Mouse (Mus musculus): Measurements from ENCODE around the gene Eif3k.

Gene Eif3k

DNA sequence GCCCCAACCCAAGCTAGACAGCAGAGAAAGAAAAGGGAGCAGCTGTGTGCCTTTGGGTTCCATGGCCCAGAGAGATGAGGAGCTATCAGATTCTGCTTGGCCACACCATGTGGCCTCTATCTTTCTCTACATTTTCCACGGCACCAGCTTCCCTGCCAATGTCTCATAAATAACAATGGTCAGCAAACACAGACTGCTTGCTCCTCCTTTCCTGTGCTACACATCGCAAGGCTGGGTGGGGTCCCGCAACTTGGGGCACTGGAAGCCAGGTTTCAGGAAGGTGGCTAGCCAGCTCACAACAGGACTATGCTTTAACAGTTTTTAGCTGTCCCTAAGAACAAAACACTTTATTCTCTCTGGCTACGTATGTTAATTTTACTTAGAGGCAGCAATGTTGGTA, 44.9 kb downstream of the Eif3k start:
- no peak for DNase-seq (ENCODE audit: low spot score)

DNA sequence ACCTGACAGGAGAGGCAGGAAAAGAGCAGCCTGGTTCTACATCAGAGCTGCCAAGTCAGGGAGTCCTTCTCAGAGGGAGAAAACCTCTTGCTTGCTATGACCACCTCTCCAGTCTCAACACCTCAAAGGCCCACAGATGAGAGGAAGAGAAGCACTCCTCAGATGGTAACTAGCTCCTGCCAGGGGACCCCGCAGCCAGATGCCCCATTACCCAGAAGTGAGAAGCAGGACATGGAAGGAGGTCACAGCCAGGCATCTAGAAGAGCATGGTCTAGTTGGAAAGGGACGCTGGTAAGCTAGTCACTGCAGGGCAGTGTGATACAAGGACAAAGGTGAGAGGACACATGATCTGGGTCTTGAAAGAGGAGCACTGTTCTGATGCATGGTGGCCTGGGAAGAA, 47.8 kb downstream of the Eif3k start:
- DNase-seq (ENCODE audit: low spot score) = no peak

GRCm38 (mm10) chr7:28932421-28933041, 49.1 kb downstream of the Eif3k start:
- DNase-seq (ENCODE audit: low spot score) = no peak

GRCm38 (mm10) chr7:28931695-28932039, 50.0 kb downstream of the Eif3k start:
- no peak for DNase-seq (ENCODE audit: low spot score)

- DNase-seq (ENCODE audit: low spot score) = no peak
These were observed 50.5 kb downstream of the Eif3k start for GRCm38 (mm10) chr7:28931032-28931694.

DNA sequence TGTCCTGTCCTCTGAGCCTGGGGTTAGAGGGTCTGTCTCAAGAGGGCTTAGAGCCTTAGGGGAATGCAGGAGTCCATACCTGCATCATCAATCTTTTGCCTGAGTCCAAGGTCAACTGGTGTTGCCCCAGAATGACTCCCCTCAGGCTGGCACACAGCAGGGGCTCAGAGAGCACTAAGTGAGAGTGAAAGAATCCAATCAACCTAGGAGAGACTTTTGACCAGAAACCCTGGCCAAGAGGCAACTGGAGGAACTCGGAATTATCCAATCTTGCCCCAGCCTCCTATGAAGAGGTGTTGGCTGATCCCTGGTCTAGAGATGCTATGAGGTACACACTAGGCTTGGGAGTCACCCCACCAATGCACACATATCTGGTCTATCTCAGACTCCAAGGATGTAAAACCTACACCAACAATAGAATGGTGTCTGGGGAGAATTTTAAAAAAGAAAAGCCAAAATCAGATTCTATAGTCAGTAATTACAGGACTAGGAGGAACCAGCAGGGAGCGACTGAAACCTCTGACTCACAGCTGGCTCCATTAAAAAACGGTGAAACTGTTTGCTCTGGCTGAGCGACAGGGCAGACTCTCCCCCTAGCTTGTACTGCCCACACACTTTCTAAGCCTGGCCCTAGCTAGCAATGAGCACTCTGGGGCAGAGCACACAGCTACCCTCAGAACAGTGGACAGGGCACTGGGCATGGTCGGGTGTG, 51.2 kb downstream of the Eif3k start:
- no peak for DNase-seq (ENCODE audit: low spot score)

DNA sequence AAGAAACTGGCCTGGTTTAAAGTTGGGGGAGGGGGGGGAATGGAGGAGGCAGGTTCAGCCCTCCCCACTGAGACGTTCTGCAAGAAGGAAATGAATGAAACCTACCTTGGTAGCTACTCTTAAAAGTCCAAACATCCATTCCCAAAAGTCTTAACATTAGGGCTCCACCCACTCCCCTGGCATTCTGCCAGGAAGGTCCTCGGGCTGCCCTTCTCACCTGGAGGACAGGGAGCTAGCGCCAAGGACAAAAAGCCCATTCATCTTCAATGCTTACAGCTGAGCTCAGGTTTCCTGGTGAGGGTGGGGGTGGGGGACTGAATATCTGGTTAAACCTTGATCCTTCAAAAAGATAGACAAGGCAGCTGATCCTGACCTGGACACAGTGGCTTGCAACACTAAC, 52.3 kb downstream of the Eif3k start:
- DNase-seq (ENCODE audit: low spot score) = no peak

- no peak for DNase-seq (ENCODE audit: low spot score)
These were observed 55.5 kb downstream of the Eif3k start for GRCm38 (mm10) chr7:28926172-28926571.

- peak; percentile 59 for DNase-seq (ENCODE audit: low spot score)
These were observed 56.3 kb downstream of the Eif3k start for GRCm38 (mm10) chr7:28925317-28925716.

DNA sequence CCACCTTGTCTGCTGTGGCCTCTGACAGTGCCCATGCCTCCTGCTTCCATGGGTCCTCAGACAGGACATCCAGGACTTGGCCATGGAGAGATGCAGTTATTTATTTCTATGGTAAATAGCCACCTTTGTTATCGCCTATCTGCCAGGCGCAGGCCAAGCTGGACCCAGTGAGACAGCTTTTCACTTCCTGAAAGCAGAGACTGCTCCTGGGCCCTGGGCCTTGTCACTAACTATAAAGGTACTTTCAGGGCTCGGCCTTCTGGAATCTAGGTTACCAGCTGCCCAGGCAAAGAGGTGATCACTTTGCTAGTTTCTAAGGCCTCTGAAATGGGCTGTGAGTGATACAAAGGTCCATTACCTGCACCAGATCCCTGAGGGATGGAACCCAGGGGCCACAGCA, 56.9 kb downstream of the Eif3k start:
- DNase-seq (ENCODE audit: low spot score) = no peak

- DNase-seq (ENCODE audit: low spot score) = no peak
These were observed 57.8 kb downstream of the Eif3k start for GRCm38 (mm10) chr7:28923865-28924291.

DNA sequence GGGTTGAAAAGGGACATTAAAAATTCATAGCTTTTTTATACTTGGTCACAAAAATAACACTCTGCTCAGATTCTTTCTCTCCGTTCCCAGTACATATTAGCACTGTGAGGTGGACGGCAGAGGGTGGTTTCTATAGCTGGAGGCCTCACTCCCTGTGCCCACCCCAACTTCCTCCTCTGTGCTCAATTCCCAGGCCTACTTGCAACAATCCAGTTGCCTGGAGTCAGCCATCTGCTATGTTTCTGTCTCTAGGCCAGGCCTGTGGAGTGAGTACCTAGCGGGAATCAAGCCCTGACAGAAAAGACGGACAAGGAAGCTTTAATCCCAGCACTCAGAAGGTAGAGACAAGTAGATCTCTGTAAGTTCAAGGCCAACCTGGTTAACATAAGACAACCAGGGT, 59.1 kb downstream of the Eif3k start:
- DNase-seq (ENCODE audit: low spot score) = no peak

DNA sequence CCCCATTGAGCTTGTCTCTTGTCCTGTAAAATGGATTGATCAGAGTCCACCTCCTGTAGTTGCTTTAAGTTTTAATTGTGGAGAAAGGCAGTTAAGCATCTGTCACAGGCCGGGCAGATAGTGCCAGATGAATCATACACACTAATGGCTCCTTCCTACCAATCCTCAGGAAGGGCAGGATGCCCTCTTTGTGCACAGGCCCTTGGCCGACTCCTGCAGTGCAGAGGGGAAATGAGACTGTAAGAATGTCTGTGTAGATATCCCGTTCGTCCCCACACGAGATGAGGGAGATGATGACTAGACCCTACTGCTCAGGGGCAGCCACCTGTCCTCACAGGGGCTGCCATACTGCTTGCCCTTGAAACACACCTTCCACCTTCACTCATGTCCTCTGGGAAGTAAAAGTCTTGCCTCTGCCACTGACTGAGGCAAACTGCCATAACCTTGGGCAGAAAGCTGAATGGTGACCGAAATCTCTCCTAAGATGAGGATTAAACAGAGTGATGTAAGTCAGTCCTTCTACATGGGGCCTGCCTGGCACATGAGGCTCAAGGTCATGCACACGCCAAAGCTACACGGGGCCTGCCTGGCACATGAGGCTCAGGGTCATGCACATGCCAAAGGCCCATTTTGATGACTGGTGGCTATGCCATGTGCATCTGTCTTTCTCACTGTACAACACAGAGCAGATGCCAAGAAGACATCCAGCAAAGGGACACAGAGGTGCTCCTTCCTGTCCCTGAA, 59.8 kb downstream of the Eif3k start:
- DNase-seq (ENCODE audit: low spot score) = no peak
